Mouse (Mus musculus) cerebellum, adult 2 months (tissue): ENCODE results near the gene Rrp36. TPM values are rescaled to one million over a fixed set of nuclear protein-coding genes. Genes with fewer than 3 reads are reported as not detected.
A peak's percentile ranks its signal among the peaks of the same experiment; 100 is the strongest.

Experiments
- DNase-seq, 2 experiments: peaks; one replicate each; pipeline ENCODE4 v3.0.0; 2021
- H3K27ac ChIP-seq: fragments of 200-500 bp; 2 replicates; pipeline ENCODE4 v1.5.1; 2012; ENCODE audit warnings: low read length, control low read depth, inconsistent platforms; ENCODE audit not compliant: insufficient read depth
- H3K27me3 ChIP-seq: fragments of 200-500 bp; 2 replicates; pipeline ENCODE4 v1.6.1; 2012; ENCODE audit warnings: inconsistent platforms, mild to moderate bottlenecking, low read length, moderate library complexity; ENCODE audit not compliant: control insufficient read depth, insufficient read depth
- H3K4me1 ChIP-seq: fragments of 200-500 bp; 2 replicates; pipeline ENCODE4 v1.6.1; 2011; ENCODE audit warnings: low read length; ENCODE audit not compliant: control insufficient read depth, insufficient read depth
- H3K4me3 ChIP-seq: fragments of 200-500 bp; replicated peaks from 2 replicates; pipeline ENCODE3; 2011; ENCODE audit warnings: mild to moderate bottlenecking, low read depth, low read length, control low read depth; ENCODE audit not compliant: insufficient read depth
- CTCF ChIP-seq: fragments of 200-500 bp; IDR thresholded peaks from 2 replicates; pipeline ENCODE4 v1.5.1; 2011; ENCODE audit warnings: low read depth, mild to moderate bottlenecking, control low read depth, low read length, moderate library complexity, borderline replicate concordance; ENCODE audit not compliant: insufficient read depth
- POLR2A ChIP-seq: fragments of 200-500 bp; IDR thresholded peaks from 2 replicates; pipeline ENCODE4 v1.6.1; 2011; ENCODE audit warnings: low read length, control low read depth, borderline replicate concordance; ENCODE audit not compliant: insufficient read depth
- WGBS: fragments of 180-500 bp; shearing (Covaris S2); methylation state at CpG from one replicate; pipeline ENCODE4 v1.1.7; 2018; 5-methylcytosine and 5-hydroxymethylcytosine counted together
- polyA plus RNA-seq: library from polyadenylated mRNA; depleted of rRNA; stranded (reverse); fragments of >200 nt; gene quantifications from 2 replicates; pipeline ENCODE4 v1.2.3, GENCODE M21; 2012

The Rrp36 gene
- polyA plus RNA-seq, 1 experiment, result 32.3 TPM

- TF ChIP-seq POLR2A (no peak), CTCF (no peak)
- no peak for DNase-seq
- no peaks in the 10 kb centered on the region for H3K27me3 ChIP-seq
- 91% methylated on average over 5 of the region's 5 CpGs for WGBS
- no peak overlapping the region for H3K27ac ChIP-seq
- H3K4me3 ChIP-seq, result no peak overlapping the region
- H3K4me1 ChIP-seq, result peaks cover 40% of the 10 kb centered on the region
These were observed 25.1 kb upstream of the Rrp36 start for GRCm38 (mm10) chr17:46699245-46699644.

GRCm38 (mm10) chr17:46698515-46698914, 24.4 kb upstream of the Rrp36 start:
- DNase-seq, result no peak
- no peak overlapping the region for H3K27ac ChIP-seq
- no peak overlapping the region for H3K4me3 ChIP-seq
- H3K27me3 ChIP-seq, result no peaks in the 10 kb centered on the region
- 79% methylated on average over 6 of the region's 6 CpGs for WGBS
- TF ChIP-seq POLR2A, result no peak
- H3K4me1 ChIP-seq, result peaks cover 36% of the 10 kb centered on the region

GRCm38 (mm10) chr17:46694517-46695063, 20.4 kb upstream of the Rrp36 start:
- Histone ChIP-seq H3K27me3 (no peaks in the 10 kb centered on the region), H3K4me3 (no peak overlapping the region), H3K4me1 (peaks cover 2% of the 10 kb centered on the region; the same call in 1 of the 2 replicates), H3K27ac (no peak overlapping the region)
- TF ChIP-seq POLR2A, result no peak
- no peak for TF ChIP-seq CTCF
- no peak for DNase-seq
- WGBS, result 84% methylated on average over 1 of the region's 1 CpGs

GRCm38 (mm10) chr17:46691390-46691789, 17.2 kb upstream of the Rrp36 start:
- no peaks in the 10 kb centered on the region for H3K27me3 ChIP-seq
- 97% methylated on average over 2 of the region's 2 CpGs for WGBS
- no peak for TF ChIP-seq POLR2A
- no peak for TF ChIP-seq CTCF
- H3K4me3 ChIP-seq, result no peak overlapping the region
- DNase-seq, result no peak
- H3K27ac ChIP-seq, result no peak overlapping the region
- no peaks in the 10 kb centered on the region for H3K4me1 ChIP-seq

GRCm38 (mm10) chr17:46690665-46691064, 16.5 kb upstream of the Rrp36 start:
- TF ChIP-seq CTCF, result no peak
- TF ChIP-seq POLR2A, result no peak
- Histone ChIP-seq H3K27ac (no peak overlapping the region), H3K4me1 (no peaks in the 10 kb centered on the region), H3K27me3 (no peaks in the 10 kb centered on the region), H3K4me3 (no peak overlapping the region)
- DNase-seq, result no peak
- WGBS, result 90% methylated on average over 12 of the region's 12 CpGs

- H3K27ac ChIP-seq, result no peak overlapping the region
- no peaks in the 10 kb centered on the region for H3K27me3 ChIP-seq
- no peak overlapping the region for H3K4me3 ChIP-seq
- 89% methylated on average over 6 of the region's 6 CpGs for WGBS
- no peak for DNase-seq
- no peak for TF ChIP-seq POLR2A
- TF ChIP-seq CTCF, result no peak
- 0 out of 2 replicates have a peak, but pooled peaks cover 3% of the 10 kb centered on the region for H3K4me1 ChIP-seq
These were observed 11.8 kb upstream of the Rrp36 start for GRCm38 (mm10) chr17:46685913-46686312.

- no peak overlapping the region for H3K27ac ChIP-seq
- peaks cover 15% of the 10 kb centered on the region for H3K4me1 ChIP-seq
- H3K27me3 ChIP-seq, result no peaks in the 10 kb centered on the region
- WGBS, result 74% methylated on average over 16 of the region's 16 CpGs
- DNase-seq, result no peak
- TF ChIP-seq POLR2A (no peak), CTCF (no peak)
- no peak overlapping the region for H3K4me3 ChIP-seq
These were observed 8.7 kb upstream of the Rrp36 start for GRCm38 (mm10) chr17:46682654-46683389.

- Histone ChIP-seq H3K27ac (peak overlapping the region; percentile 21; the same call in 1 of the 2 replicates), H3K4me1 (peaks cover 15% of the 10 kb centered on the region), H3K27me3 (no peaks in the 10 kb centered on the region), H3K4me3 (peak overlapping the region; percentile 70)
- WGBS, result 19% methylated on average over 12 of the region's 12 CpGs
- DNase-seq, result peak in 1 of 2 experiments; percentile 47
- no peak for TF ChIP-seq CTCF
- no peak for TF ChIP-seq POLR2A
These were observed 7.4 kb upstream of the Rrp36 start for GRCm38 (mm10) chr17:46681466-46682118.
